Mouse (Mus musculus) spleen, postnatal 36 days (tissue): ENCODE data around the gene Sult6b2.

Experiments
- DNase-seq, 2 experiments: peaks; one replicate each; pipeline ENCODE4 v3.0.0; 2022; ENCODE audit warnings: low spot score in 2 of 2, mixed read lengths in 1 of 2

The Sult6b2 gene

DNA sequence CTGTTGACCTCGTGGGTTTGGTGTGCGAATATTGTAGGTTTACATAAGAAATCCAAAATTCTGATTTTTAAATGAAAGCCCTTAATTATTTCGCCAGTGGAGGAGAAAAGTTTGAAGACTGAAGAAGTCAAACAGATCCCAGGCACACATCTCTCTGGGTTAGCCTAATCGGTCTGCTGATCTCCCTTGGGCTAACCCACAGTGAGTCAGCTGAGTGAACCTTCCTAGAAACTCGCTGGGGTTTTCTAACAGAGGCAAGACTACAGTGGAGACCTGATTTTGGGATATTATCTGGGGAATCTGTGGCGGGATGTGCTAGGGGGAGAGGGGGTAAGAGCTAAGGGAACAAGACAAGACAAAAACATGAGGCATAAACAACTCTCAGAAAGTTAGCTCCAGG lies 5.9 kb upstream of the Sult6b2 start:
- no peak for DNase-seq

DNA sequence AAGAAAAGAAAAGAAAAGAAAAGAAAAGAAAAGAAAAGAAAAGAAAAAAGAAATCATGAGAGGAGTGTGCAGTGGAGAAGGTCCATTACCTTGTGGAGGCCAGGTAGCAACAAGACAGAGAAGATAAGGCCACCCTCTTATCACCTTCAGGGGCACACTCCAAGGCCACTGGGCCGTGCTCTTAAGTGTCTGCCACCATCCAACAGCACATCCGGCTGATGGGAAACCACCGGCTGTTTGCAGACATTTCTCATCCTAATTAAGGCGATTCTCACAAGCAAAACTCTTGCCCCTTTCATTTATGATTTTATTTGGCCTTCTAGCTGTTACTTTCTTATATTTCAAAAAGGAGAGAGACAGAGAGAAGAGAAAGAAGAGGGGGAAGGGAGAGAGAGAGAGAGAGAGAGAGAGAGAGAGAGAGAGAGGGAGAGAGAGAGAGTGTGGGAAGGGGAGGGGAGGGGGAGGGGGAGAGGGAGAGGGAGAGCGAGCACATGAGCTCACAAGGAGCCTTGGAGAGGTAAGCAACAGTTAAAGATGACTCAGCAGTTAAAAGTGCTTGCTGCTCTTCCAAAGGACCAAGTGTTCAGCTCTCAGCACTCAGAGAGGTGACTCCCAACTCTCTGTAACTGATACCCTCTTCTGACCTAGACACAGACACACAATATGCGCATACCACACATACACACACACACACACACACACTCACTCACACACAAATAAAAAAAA lies 5.2 kb upstream of the Sult6b2 start:
- no peak for DNase-seq

DNA sequence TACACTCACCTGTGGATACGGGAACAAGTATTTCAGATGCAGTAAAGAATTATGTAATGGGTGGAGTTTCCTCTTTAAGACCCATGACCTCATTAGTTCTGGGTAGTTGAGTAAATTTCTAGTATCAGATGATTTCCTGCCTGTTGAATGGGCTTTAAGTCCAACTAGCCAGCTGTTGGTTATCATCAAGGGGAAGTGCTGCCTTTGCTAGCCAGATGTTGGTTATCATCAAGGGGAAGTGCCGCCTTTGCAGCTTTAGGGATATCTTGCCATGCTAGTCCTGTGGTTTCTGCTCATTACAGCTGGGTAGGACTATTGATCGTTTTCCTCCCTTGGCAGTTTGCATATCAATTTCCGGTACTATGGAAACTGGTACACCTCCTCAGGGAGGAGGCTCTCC lies 2.0 kb upstream of the Sult6b2 start:
- DNase-seq, result no peak

DNA sequence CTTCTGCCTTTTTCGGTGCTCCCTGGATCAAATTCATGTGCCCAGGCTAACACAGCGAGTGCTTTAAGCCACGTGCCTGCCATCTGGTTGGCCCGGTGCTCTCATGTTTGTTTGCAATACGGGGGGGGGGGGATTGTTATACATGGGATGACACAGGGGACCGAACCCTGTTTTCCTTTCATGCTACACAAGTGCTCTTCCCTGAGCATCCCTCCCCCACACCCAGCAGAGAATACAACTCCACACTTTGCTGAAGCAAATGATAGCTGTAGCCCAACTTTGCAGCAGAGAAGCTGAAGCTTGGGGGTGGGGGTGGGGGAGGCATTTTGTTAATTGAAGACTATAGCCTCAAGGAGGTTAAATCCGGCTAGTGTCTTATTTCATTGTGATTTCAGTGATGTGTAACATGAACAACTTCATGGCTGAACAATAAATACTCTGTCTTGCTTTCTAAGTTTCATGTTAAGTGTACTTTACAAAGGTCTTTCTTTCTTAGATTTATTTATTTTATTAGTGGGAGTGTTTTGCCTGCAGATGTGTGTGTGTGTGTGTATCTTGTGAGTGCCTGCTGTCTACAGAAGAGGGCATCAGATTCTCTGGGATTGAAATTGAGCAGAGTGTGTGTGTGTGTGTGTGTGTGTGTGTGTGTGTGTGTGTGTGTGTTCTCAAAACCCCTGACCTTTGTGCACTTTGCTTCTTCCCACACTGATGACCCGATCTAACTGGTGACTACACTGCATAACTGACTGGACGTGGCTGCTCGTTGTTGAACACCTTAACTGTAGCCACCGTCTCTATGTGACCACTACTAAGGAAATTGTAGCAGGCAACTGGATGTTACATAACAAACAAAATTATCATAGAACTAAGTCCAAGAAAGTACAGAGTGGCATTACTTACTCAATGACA lies 1.4 kb downstream of the Sult6b2 start:
- no peak for DNase-seq

DNA sequence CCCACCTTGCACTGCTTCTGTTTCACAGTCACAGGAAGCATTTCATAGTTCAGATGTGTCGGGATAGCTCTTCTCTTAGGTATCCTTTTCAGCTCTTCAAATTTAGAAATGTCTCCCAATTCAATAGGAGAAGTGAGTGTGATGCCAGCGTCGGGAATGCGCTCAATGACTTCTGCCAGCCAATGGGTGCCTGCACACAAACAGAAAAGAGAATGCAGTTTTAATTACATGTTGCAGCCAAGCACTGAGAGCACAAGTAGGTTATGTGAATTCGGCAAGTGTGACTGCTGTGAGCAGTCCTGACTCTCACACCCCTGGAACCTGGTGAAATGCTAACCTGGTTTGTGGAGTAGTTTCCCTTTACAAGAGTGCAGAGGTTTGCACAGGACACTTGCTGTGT lies 2.6 kb downstream of the Sult6b2 start:
- no peak for DNase-seq

DNA sequence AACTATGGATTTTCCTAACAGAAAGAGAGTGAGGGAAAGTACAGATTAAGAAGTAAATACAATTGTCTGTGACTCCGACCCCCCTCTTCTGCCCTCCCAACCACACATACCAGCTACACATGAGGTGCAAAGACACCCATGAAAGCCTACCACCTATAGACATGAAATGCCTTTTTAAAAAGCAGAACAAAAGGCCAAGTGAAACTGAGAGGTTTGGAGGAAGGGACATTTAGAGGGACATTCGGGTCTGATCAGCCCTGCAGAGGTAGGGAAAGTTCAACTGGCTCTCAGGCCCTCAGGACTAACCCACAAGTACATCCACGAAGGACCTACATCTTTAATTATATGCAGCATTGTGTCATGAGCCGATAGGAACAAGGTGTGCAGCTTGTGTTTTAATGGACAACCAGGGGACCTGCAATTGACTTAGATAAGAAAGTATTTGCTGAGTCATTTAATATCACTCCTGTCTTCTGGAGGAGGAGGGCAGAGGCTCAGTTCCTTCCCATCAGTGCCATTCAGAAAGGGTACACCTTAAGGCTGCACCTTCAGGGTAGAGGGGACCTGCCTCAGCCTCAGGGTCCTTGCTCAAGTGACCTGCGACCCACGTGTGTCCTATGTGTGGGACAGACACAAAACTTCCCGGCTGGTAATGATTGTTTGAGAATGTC lies 4.5 kb downstream of the Sult6b2 start:
- no peak for DNase-seq

DNA sequence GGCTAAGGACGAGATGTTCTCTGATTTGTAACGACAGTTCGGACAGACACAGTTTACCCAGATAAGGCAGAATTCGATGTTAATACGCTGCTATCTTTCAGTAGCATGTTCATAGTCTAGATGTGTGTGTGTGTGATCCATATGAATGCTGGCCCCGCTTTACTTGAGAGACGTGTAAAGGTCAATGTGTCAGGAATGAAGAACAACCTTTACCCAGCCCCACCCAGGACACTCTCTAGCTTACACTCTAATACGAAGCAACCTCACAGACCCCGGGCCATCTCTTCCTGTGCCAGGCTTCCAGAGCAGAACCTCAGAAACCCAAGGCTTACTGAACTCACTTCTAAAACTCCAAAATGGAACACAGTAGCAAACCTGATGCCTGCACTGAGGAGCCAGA lies 5.5 kb downstream of the Sult6b2 start:
- DNase-seq, result no peak

DNA sequence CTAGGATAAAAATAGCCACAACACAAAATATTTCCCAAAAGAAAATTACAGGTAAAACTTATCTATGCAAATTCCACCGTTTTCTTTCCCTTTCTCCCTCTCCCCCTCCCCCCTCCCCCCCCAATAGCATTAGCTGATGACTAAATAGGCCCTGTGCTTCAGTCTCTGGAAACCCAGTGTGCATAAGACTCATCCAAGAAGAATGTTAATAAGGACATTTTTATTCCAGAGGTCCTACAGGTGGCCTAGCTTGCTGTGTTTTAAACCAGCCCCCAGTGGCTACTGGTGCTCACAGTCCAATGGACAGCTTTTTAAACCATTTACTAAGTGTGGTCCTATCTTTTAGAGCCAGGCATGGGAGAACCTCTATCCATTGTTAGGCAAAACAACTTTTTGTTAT lies 6.3 kb downstream of the Sult6b2 start:
- DNase-seq, result no peak

DNA sequence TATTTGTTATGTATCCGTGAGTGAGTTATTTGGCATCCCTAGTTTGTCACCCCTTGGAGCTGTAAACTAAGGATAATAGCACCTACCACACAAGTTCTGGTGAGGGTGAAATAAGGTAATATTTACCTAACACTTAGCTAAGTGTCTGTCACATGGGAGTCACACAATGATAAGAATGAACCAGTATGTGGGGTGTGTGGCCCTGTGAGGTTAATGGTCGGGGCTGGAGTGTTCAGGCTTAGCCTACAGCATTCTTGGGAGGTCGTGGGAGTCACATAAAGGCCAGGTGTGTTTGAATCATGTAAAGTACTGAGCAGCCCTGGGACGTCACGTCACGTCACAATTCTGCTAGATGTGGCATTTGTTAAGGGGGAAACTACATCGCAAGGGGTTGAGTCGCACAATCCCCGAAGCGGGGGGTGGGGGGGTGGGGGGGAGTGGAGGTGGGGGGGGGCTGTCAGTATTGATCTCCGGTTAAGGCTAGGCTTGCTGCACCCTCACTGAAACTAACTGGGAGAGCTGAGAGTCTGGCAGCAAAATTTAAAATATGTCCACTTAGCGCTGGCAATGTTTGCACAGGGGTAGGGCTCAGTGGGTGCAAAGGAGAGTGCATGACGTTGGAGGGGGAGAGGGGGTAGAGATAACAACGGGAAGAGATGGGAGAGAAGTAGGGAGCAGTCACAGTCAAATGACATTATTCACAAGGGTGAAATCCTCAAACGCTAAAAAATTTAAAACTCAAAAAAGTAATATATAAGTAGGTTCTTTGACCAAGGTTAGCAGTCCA lies 8.5 kb downstream of the Sult6b2 start:
- DNase-seq, result no peak

DNA sequence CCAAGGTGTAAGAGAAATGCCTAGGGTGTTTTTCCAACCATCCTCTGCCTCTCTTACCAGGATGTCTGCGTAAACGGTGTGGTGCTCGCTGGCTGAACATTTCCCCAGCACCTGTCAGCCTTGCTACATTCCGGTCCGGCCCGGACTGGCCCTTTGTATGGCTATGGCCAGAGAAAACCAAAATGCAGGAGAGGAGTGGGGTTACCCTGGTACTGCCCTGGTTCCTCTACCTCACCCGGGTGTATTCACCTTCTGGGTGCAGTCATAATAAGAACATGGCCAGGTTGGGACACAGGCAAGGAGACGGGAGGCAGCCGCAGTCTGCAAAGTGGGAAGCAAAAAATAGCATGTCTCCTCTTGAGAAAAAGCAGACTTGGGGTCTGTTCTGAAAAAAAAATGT lies 9.2 kb downstream of the Sult6b2 start:
- DNase-seq, result no peak

DNA sequence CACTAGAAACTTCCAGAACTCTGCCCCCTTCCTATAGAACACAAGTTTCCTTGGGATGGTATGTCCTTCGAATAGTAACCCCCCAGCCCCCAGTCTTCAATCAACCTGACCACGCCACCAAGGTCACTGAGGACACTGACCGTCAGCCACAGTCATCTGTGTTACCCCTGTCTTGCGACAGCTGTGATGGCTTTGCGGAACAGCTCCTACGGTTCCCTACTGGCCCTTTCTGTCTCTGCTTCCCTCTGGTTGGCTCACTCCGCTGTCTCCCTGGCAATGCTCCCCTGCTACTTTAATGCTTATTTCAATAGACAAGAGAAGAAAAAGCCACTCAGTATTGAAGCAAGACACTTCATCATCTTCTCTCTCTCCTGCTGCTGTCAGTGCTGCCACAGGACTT lies 10.8 kb downstream of the Sult6b2 start:
- DNase-seq, result no peak

DNA sequence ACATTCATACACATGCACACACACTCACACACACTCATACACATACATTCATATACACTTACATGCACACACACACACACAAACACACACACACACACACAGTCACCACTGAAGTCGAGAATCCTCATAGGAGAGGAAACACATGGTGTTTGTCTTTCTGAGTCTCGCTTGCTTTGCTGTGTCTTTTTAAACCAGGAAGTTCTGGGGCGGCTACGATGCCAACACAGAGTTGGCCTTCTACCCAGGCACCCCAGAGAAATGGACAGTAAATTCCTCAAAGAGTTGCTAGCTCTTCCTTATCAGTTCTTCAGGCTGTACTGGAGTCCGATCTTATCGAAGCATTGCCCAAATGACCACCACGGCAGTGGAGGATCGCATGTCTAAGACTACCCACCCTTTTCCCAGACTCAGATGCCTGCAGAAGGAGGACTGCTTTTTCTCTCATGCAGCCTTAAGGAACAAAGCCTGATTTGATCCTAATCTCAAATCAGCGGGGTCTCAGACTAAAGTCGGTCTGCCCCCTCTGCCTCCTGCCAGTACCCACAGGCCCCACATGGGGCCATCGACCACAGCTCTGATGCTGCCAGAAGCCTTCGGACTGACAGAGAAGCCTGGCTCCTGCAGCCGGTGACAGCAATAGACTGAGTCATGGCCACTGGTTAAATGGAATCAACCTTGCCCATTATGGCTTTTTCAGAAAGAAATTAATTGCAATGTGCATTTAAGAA lies 11.9 kb downstream of the Sult6b2 start:
- no peak for DNase-seq

DNA sequence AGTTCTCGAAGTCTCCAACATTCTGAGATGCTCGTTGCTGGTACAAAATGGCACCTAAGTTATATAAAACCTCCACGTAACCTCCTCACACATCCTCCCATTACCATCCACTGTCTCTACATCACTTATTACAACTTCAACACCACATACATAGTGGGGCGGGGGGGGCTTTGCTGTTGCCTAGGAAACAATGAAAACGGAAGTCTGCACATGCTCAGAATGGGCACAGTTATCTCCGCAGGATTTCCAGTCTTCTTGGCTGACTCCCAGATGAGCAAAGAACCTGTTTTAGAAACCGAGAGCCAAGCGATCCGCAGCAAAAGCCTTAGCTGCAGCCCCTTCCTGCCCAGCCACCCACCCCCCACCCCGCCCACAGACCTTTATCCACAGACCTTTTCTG lies 14.6 kb downstream of the Sult6b2 start:
- DNase-seq, result no peak

DNA sequence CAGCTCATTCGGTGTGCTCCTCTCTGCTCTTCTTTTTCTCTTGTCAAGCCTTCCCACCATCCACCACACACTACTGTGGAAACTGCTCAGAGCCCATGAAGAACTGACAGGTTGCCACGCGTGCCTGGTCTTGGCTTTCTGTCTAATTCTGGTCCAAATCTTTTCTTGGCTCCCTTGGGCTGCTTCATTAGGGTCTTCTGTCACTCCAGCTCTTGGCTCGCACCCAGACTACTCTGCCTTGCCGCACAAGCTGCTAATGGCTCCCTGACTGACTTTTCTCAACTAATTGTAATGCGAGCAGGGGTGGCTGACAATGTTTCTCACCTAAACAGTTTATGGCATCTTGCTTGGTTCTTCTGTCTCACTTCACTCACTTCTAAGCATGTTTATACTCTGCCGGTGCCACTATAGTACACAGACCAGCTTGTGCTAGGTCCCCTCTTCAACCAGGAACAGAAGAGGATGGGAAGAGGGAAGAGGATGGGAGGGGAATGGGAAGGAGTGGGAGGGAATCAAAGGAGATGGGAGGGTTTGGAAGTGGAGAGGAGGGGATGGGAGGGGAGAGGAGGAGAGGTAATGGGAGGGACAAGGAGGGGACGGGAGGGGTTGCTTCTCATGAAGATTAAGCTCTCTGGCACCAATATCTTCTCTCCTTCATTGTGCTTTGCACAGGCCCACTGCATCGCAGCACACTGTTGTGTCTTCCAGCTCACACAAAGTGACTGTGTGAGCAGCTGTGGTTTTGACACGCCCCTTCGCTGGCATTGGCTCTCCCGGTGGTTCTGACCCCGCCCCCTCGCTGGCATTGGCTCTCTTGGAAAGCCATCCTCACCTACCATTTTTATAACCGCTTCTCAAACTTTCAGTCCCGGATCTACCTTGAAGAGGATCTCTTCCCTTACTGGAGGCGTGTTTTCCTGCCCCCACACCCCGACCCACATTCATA lies 16.0 kb downstream of the Sult6b2 start:
- DNase-seq, result no peak

DNA sequence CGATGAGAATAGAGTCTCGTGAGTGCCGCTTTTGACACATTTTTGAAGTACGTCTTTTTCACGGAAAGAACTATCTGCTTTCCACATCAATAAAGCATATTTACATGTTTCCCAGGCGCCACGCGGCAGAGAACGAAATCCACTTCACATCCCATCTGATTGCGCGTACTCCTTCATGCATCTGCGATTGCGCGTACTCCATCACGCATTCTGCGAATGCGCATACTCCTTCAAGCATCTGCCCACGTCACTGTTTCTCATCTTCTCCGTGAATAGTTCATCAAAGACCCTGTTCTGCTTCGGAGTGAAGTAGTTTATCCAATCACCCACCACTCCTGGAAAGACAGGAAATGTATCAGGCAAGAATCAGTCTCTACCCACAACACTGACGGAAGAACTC lies 18.2 kb downstream of the Sult6b2 start:
- no peak for DNase-seq

DNA sequence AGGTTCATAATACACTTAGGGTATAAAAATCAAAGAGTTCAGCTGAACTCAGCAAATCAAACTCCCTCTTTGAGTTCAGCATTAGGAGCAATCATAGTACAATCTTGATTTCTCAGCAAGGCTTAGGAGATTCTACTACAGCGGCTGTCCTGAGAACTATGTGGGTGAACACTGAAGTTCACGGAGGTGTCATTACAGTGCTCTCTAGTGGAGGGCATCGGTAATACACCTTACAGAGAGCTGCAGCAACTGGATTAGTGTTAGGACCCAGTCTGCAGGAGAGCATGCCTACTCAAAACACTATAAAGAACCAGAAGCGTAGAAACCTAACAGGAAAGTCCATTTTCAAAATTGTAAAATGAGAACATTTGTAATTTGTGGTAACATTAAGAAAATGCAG lies 19.0 kb downstream of the Sult6b2 start:
- peak; percentile 36 to 53 for DNase-seq

DNA sequence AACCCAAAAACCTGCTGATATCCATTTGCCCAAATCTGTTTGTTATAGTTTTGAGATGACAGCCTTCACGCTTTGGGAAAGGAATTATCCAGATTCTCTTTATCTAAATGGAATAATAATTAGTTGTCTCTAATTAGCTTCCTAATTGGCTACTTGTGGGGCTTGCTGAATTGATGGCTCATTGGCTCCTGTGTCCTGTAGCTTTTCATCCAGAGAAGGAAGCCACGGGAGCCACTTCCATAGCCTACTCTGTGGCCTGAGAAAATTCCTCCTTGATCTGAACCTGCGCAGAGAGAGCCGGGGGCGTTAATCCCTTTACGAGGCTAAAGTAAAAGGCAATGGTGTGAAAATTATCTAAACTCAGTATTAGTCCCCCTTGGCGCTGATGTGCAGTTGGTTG lies 23.0 kb downstream of the Sult6b2 start:
- DNase-seq, result no peak

DNA sequence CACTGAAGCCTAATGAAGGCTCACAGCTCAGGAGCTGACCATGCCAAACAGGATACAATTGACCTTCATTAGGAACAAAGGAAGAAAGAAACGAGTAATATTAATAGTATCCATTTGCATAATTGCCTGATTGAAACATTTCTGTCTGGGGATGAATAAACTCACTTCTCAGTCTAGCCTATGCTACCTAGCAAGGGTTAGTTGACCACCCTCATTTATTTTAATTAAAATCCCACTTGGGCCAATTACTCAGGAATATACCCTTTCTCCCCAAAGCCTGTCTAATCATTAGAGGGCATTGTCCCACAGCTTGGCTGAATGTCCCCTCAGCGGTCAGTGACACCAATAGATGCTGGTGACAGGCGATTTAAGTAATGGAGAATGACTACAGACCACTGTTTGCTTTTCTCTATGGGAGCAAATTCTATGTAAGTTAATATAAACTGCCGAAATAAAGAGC lies 23.7 kb downstream of the Sult6b2 start:
- DNase-seq, result no peak

DNA sequence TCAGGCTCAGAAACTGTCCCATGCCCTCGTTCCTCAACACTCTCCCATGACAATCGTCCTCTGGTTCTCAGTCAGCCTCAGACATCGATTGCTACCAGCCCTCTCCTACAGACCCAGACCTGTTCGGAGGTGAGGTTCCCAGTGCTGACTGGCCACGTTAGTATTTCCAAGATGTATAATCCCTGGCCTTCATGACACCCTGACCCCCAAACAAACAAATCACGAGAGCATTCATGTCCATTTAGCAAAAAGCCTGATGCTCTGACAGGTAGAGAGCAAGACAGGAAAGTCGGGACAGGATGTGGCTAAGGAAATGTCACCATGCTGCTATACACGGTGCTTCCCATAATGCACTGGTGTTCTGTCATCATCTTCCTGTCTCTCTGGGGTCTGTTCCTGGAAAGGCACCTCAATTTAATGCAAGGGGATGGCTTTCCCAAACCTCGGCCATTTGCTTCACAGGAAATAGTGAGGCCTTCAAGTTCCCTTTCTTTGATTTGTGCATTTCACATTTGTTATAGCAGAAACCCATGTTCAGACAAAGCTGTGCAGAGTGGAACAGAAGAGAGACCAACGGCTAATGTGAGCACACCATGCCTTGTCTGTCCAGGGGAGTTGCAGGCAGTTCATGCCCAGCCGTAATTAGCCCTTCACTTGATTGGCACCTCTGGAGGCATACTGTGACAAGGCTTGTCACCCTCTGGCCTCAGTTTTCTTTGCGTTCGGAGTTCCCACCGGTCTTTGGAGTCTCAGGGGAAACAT lies 24.3 kb downstream of the Sult6b2 start:
- peak; percentile 16 to 17 for DNase-seq
